Mouse (Mus musculus): ENCODE data around the gene Wdr13.

Gene Wdr13

DNA sequence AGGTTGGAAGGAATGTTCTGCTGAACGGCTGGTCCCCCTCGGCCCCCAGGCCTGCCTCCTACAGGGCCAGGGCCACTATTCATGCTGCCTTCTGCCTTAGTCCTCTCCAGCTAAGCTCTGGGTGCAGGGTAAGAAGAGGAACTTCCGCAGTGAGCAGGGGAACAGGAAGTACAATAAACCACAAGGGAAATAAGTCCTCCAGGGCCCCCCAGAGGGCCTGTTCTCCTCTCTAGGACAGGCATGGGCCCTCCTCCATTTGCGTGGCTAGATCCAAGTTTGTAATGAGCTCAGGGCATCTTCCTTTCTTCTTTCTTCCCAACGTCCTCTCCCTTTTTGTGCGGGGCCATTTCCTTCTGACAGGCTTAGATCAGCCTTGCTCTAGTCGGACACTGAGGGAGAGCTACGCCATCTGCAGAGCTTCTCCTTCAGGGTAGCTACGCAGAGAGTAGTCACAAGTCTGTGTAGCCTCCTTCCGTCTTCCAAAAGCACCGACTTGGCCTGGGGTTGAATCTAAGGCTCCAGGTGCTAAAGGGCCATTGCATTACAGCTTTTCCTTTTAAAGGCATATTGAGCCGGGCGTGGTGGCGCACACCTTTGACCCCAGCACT, 42.2 kb downstream of the Wdr13 start, which contains the start of gene Was:
TSS of gene Was (minus strand) at position 153 of the 608 bp plus-strand sequence.
- H3K36me3 ChIP-seq (ENCODE audit: control insufficient read depth, insufficient read depth, low read length, poor library complexity, severe bottlenecking), result peaks cover 8% of the 10 kb centered on the region
- DNase-seq (ENCODE audit: low read depth, low spot score), result peak; percentile 75
- no peaks in the 10 kb centered on the region for H3K27me3 ChIP-seq (ENCODE audit: control insufficient read depth, insufficient read depth, low read length, poor library complexity, severe bottlenecking)

DNA sequence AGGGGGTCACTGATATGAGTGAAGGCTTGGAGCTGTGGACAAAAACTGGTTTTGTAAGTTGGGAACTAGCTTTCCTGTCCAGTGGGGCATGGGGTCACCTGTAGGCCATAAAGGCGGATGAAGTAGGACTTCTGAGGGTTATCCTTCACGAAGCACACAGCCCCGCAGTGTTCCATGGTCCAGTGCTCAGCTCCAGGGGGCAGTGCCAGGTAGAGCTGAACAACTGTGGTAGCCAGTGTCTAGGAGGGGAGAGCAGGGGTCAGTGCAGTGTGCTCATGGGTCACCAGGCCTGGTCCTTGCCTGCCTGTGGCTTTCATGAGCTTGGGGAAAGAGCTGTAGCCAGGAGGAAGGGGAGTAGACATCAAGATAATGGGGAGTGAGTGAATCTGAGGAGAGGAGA, 42.9 kb downstream of the Wdr13 start:
- H3K36me3 ChIP-seq (ENCODE audit: control insufficient read depth, insufficient read depth, low read length, poor library complexity, severe bottlenecking), result peaks cover 8% of the 10 kb centered on the region
- no peak for DNase-seq (ENCODE audit: low read depth, low spot score)
- no peaks in the 10 kb centered on the region for H3K27me3 ChIP-seq (ENCODE audit: control insufficient read depth, insufficient read depth, low read length, poor library complexity, severe bottlenecking)

DNA sequence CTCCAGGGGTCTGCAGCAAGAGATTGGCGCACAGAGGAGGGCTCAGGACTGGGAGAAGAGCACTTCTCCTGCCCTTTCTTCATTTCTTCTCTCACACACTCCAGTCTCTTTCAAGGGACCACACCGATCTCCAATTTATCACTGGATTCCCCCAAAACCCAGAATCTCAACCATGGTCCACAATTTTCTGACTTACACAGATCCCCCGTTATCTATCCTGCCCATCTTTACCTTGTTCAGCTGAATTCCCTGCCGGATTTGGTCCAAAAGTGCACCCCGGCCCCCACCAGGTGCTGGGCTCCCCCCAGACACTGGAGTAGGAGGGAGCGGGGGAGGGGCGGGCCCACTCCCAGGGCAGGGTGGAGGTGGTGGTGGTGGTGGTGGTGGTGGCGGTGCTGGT, 47.1 kb downstream of the Wdr13 start:
- no peaks in the 10 kb centered on the region for H3K27me3 ChIP-seq (ENCODE audit: control insufficient read depth, insufficient read depth, low read length, poor library complexity, severe bottlenecking)
- no peak for DNase-seq (ENCODE audit: low read depth, low spot score)
- peaks cover 10% of the 10 kb centered on the region for H3K36me3 ChIP-seq (ENCODE audit: control insufficient read depth, insufficient read depth, low read length, poor library complexity, severe bottlenecking)

DNA sequence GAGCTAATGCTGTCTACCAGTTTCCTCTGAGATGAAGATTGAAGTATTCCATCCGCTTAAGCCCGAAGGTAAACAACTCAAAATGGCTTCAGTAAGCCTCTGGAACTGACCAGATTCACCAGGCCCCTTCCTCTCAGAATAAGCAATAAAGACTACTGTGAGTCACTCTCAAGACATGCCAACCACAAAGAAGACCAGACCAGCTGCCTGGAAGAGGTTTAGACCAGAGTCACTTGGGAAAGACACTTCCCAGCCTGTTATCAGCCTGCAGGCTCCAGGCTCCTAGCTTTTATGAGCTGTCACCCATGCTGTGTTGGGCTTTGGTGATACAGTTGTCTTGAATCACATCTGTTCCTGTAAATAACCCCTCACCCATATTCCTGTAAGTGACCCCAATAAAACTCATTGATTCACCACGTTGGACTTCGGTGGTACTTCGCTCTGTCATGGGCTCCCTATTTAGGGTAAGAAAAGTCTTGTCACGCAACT, 47.9 kb downstream of the Wdr13 start:
- peaks cover 10% of the 10 kb centered on the region for H3K36me3 ChIP-seq (ENCODE audit: control insufficient read depth, insufficient read depth, low read length, poor library complexity, severe bottlenecking)
- no peak for DNase-seq (ENCODE audit: low read depth, low spot score)

DNA sequence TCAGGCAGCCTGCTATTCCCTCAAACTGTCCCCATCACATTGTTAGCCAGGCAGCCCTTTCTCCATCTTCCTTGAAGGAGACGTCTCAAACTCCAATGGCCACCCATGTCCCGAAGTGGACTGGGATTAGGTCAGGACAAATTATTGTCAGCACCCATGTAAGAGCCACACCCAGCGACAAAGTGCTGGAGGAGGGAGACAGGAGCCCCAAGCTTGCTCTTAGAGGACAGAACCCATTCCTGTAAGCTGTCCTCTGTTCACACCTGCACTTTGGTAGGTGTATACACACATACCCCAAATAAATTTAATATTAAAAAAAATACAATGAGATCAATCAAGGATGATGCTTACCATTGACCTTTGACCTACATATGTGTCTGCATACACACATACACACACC, 57.6 kb downstream of the Wdr13 start:
- no peak for DNase-seq (ENCODE audit: low read depth, low spot score)
- Histone ChIP-seq H3K36me3 (ENCODE audit: control insufficient read depth, insufficient read depth, low read length, poor library complexity, severe bottlenecking) (0 out of 2 replicates have a peak, but pooled peaks cover 2% of the 10 kb centered on the region), H3K27me3 (ENCODE audit: control insufficient read depth, insufficient read depth, low read length, poor library complexity, severe bottlenecking) (no peaks in the 10 kb centered on the region)

More for the DNA sequence above, 47.9 kb downstream of the Wdr13 start:
- H3K27me3 ChIP-seq (ENCODE audit: control insufficient read depth, insufficient read depth, low read length, poor library complexity, severe bottlenecking), result no peaks in the 10 kb centered on the region

DNA sequence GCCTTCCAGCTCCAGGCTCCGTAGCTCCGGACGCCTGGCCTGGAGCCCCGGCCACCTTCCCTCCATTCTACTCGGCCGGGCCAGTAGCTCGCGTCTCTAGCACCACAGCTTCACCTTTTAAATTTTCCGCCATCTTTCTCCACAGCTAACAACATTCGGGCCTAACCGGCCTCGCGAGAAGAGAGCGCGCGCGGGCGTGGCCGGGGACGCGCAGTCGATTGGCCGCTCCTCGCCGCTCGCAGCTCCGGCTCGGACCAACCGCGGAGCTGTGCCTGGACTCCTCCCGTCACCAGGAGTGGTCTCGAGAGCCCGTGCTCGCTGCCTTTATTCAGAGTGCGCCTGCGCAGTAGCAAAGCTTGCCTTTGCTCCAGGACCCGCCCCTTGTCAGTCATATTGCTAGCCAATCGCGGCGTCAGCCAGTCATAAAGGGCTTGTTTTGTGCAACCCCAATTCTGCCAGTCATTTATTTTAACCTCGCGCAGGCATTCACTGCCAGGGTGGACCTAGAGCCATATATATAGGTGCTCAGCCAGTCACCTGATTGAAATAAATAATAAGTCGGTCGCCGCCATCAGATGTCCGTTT, 58.2 kb downstream of the Wdr13 start, which contains the start of gene Suv39h1:
TSS of gene Suv39h1 (minus strand) at position 331 of the 585 bp plus-strand sequence.
- peak; percentile 96 for DNase-seq (ENCODE audit: low read depth, low spot score)
- H3K27me3 ChIP-seq (ENCODE audit: control insufficient read depth, insufficient read depth, low read length, poor library complexity, severe bottlenecking), result no peaks in the 10 kb centered on the region
- H3K36me3 ChIP-seq (ENCODE audit: control insufficient read depth, insufficient read depth, low read length, poor library complexity, severe bottlenecking), result 0 out of 2 replicates have a peak, but pooled peaks cover 2% of the 10 kb centered on the region

DNA sequence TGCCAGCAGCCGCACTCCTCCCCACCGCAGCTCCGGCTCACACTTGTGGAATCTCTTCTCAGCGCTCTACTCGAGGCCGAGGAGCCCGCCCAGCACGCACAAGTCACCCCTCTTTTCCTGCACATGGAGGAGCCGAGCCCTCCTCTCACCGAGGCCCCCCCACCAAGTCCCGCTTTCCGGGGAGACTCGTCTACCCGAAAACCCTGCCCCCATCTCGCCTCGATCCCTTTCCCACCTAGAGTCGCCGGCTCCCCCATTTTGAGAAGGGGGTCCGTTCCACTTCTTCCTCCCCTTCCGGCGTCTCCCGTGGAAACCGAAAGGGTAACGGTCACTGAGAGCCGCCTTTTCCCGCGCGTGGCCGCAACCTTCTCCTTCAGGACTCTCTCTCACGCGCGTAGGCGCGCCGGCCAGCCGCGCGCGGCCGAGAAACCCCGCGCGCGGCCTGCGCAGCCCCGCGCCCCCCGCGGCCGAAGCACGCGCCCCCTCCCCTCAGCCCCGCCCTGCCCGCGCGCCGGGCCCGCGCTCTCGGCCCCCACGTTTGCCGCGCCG, 58.7 kb downstream of the Wdr13 start:
- Histone ChIP-seq H3K36me3 (ENCODE audit: control insufficient read depth, insufficient read depth, low read length, poor library complexity, severe bottlenecking) (0 out of 2 replicates have a peak, but pooled peaks cover 2% of the 10 kb centered on the region), H3K27me3 (ENCODE audit: control insufficient read depth, insufficient read depth, low read length, poor library complexity, severe bottlenecking) (no peaks in the 10 kb centered on the region)
- peak; percentile 18 for DNase-seq (ENCODE audit: low read depth, low spot score)
